Mouse (Mus musculus) midbrain, embryonic 13.5 days (tissue): ENCODE results near the gene Olfr420. TPM values are rescaled to one million over a fixed set of nuclear protein-coding genes. Genes with fewer than 3 reads are reported as not detected.

Experiments used
- ATAC-seq: fragments of 200-750 bp; cut with Nextera tagmentation; 2 replicates; pipeline ENCODE4 v1.8.0; 2017; ENCODE audit warnings: mild to moderate bottlenecking, moderate TSS enrichment, moderate library complexity
- H3K27ac ChIP-seq: fragments of 300-500 bp; sonication (generic); 2 replicates; pipeline ENCODE4 v1.5.1; 2015; ENCODE audit warnings: inconsistent platforms, mild to moderate bottlenecking, moderate library complexity
- H3K27me3 ChIP-seq: fragments of 300-500 bp; sonication (generic); 2 replicates; pipeline ENCODE4 v1.6.1; 2015; ENCODE audit warnings: mild to moderate bottlenecking, inconsistent platforms
- H3K36me3 ChIP-seq: fragments of 300-500 bp; sonication (generic); 2 replicates; pipeline ENCODE4 v1.6.1; 2015; ENCODE audit warnings: mild to moderate bottlenecking, inconsistent platforms
- H3K4me1 ChIP-seq: fragments of 300-500 bp; sonication (generic); replicated peaks from 2 replicates; pipeline ENCODE4 v1.6.1; 2015; ENCODE audit warnings: inconsistent platforms
- H3K4me2 ChIP-seq: fragments of 300-500 bp; sonication (generic); replicated peaks from 2 replicates; pipeline ENCODE4 v1.6.1; 2015; ENCODE audit warnings: moderate library complexity, mild to moderate bottlenecking, inconsistent platforms
- H3K4me3 ChIP-seq: fragments of 300-500 bp; sonication (generic); replicated peaks from 2 replicates; pipeline ENCODE4 v1.5.1; 2015; ENCODE audit warnings: mild to moderate bottlenecking, inconsistent platforms
- H3K9ac ChIP-seq: fragments of 300-500 bp; sonication (generic); replicated peaks from 2 replicates; pipeline ENCODE4 v1.6.1; 2015; ENCODE audit warnings: mild to moderate bottlenecking, inconsistent platforms
- H3K9me3 ChIP-seq: fragments of 300-500 bp; sonication (generic); 2 replicates; pipeline ENCODE4 v1.6.1; 2016; ENCODE audit warnings: mild to moderate bottlenecking, inconsistent platforms
- WGBS: fragments of 180-500 bp; shearing (Covaris S2); methylation state at CpG from one replicate; pipeline ENCODE4 v1.1.7; 2015; 5-methylcytosine and 5-hydroxymethylcytosine counted together
- polyA plus RNA-seq: library from polyadenylated mRNA; unstranded; fragments of >200 nt; fragmentation: Nextera tagmentation; extraction: Ambion mirVana; gene quantifications from 2 replicates; pipeline ENCODE4 v1.2.1, GENCODE M21; 2015

The Olfr420 gene
- polyA plus RNA-seq, result not detected in 2 replicates

DNA sequence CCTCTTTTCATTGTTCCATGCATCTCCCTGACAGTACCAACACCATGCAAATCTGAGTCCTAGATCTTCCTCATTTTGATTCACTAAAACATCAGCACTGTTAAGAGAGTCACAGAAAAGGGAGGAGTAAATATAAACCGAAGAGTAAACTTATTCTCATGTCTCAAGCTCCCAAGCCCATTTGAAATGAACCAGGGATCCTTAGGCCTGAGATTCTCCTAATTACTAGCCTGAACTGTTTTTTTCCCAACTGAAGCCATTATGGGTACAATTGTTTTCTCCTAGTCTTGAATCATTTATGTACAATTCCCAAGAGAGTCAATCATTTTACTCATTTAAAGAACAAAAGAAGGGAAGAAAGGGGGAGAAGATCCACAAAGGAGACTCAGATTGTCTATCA, at the start of gene Olfr420:
Gene Olfr420 (plus strand): TSS at position 301 of the 400 bp plus-strand sequence.
- H3K36me3 ChIP-seq, result no peaks in the 10 kb centered on the region
- no peaks in the 10 kb centered on the region for H3K4me1 ChIP-seq
- H3K27ac ChIP-seq, result no peak within 1 kb of the TSS
- H3K27me3 ChIP-seq, result no peaks in the 10 kb centered on the region
- H3K9ac ChIP-seq, result no peak within 1 kb of the TSS
- no peak within 1 kb of the TSS for H3K4me3 ChIP-seq
- ATAC-seq, result no peak
- WGBS, result 83% methylated on average over 1 of the region's 1 CpGs
- H3K4me2 ChIP-seq, result no peak within 1 kb of the TSS
- H3K9me3 ChIP-seq, result no peaks in the 10 kb centered on the region

DNA sequence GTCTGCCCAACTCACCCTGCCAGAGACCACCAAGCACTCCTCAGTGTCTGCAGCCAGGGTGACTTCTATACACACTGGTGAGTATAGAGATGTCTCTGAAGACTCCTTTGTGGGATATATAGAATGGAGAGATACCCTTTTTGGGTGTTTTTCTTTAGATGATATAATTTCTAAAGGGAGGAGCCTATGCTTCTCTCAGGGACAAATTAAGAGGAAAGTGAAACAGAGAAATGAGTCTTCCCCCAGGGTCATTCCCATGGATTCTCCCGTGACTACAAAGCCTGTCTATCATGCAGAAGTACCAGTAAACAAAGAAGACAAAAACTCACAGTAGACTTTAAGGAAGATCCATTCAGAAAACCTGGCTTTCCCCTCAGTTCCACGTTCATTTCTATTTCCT, 34.4 kb upstream of the Olfr420 start, which contains the start of gene Olfr231:
Gene Olfr231 (minus strand): TSS at position 101 of the 400 bp plus-strand sequence.
- H3K9ac ChIP-seq, result no peak within 1 kb of the TSS
- H3K4me2 ChIP-seq, result no peak within 1 kb of the TSS
- no peaks in the 10 kb centered on the region for H3K27me3 ChIP-seq
- no peaks in the 10 kb centered on the region for H3K36me3 ChIP-seq
- 55% methylated on average over 2 of the region's 2 CpGs for WGBS
- H3K9me3 ChIP-seq, result no peaks in the 10 kb centered on the region
- no peak within 1 kb of the TSS for H3K27ac ChIP-seq
- ATAC-seq, result no peak
- H3K4me1 ChIP-seq, result no peaks in the 10 kb centered on the region
- H3K4me3 ChIP-seq, result no peak within 1 kb of the TSS

DNA sequence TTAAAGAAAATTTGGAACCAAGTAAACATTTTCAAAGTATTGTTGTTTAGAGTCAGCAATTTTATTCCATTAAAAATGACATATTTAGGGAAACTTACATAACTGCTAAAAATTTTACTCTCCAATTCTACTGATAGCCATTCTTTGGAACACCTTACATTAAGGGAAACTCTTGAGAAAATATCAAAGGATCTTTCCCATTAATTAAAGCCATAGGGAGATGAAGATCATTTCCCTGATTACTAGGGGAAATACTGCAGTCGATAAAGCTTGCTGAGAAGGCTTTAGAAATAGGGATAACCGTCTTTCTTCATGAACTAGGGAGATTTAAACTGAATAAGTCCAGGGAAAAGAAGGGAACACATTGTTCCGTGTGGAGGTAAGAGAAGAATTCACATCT, 24.2 kb upstream of the Olfr420 start, which contains the start of gene Olfr424:
Gene Olfr424 (plus strand): TSS at position 301 of the 400 bp plus-strand sequence.
- H3K9me3 ChIP-seq, result no peaks in the 10 kb centered on the region
- no peak within 1 kb of the TSS for H3K9ac ChIP-seq
- no peaks in the 10 kb centered on the region for H3K4me1 ChIP-seq
- H3K36me3 ChIP-seq, result no peaks in the 10 kb centered on the region
- H3K4me2 ChIP-seq, result no peak within 1 kb of the TSS
- no peak within 1 kb of the TSS for H3K4me3 ChIP-seq
- no peak for ATAC-seq
- H3K27me3 ChIP-seq, result no peaks in the 10 kb centered on the region
- H3K27ac ChIP-seq, result no peak within 1 kb of the TSS
- WGBS, result 76% methylated on average over 3 of the region's 3 CpGs

DNA sequence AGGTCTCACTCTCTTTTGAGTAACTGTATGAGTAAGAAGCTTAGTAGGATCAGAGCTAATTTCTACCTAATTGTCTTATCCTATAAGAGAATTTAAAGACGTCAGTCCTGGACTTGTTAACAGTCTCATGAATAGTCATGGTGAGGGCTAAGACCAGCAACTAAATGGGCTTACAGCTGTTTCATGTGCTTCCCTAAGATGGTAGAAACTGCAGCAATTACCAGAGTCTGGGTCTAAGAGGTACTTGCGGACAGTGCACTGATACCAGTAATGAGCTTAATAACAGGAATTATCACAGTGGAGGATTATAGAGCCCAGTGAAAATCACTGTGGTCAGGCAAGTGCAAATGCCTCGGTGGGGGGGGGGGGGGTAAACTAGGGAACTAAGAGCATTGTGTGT, 23.4 kb upstream of the Olfr420 start:
- H3K9me3 ChIP-seq, result no peaks in the 10 kb centered on the region
- no peaks in the 10 kb centered on the region for H3K4me1 ChIP-seq
- no peak overlapping the region for H3K9ac ChIP-seq
- H3K4me2 ChIP-seq, result no peak overlapping the region
- no peak overlapping the region for H3K27ac ChIP-seq
- H3K27me3 ChIP-seq, result no peaks in the 10 kb centered on the region
- no peak overlapping the region for H3K4me3 ChIP-seq
- 0 out of 2 replicates have a peak, but pooled peaks have one; percentile 17 for ATAC-seq
- no peaks in the 10 kb centered on the region for H3K36me3 ChIP-seq
- WGBS, result 45% methylated on average over 3 of the region's 3 CpGs

DNA sequence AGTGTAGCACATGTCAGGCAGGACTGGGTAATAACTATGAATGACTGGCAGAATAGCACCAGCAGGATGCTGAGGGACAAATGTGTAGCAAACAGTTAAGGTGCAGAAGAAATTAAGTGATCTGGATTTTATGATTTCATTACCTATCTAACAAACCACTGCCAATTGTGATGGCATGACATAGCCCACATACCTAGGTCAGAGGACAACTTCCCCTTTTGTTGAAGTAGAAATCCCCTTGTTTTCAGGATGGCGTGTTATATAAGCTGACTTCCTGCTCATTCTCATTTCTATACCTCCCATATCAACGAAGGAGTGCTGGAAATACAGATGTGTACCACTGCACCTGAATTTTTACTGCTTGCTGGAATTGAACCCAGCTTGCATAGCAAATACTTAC, 14.0 kb upstream of the Olfr420 start:
- H3K9ac ChIP-seq, result no peak overlapping the region
- H3K4me1 ChIP-seq, result no peaks in the 10 kb centered on the region
- no peaks in the 10 kb centered on the region for H3K27me3 ChIP-seq
- H3K36me3 ChIP-seq, result no peaks in the 10 kb centered on the region
- H3K4me3 ChIP-seq, result no peak overlapping the region
- H3K4me2 ChIP-seq, result no peak overlapping the region
- ATAC-seq, result no peak
- 63% methylated on average over 2 of the region's 2 CpGs for WGBS
- H3K27ac ChIP-seq, result no peak overlapping the region
- no peaks in the 10 kb centered on the region for H3K9me3 ChIP-seq

DNA sequence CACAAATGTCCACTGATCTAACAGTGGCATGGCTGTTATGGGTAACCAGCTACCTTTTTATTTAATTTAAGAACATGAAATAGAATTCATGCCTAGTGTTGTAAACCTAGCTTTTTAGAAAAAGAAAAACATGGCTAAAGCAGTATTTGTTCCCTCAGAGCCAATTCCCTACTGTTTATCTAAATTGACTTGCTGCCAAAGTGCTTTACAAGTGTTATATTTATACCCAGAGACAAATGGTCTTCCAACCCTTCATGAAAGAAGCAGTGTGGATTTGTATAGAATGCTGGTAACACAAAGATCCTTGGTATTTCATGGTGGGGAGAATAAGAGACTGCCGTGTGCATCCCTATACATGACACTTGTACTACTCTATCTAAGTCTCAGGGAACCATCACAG, 8.7 kb upstream of the Olfr420 start:
- 86% methylated on average over 1 of the region's 1 CpGs for WGBS
- Histone ChIP-seq H3K36me3 (no peaks in the 10 kb centered on the region), H3K4me2 (no peak overlapping the region)

DNA sequence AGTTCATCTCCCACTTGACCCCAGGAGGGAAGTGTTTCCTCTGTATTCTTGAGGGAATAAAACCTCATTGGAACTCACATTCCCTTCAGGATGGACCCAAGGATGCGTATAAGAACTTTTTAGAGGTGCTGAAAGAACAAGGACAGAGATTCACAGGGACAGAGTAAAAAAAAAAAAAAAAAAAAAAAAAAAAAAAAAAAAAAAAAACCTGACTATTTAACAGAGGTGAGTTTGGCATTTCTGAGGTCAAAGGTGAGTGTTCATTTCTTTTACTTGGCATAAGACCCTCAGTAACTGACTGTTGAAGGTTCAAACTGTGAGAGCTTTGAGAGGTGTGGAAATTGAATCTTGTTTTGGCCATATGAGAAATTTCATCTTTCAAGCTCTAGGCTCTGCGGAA, 6.1 kb upstream of the Olfr420 start:
- Histone ChIP-seq H3K4me3 (no peak overlapping the region), H3K4me2 (no peak overlapping the region), H3K27me3 (no peaks in the 10 kb centered on the region), H3K9ac (no peak overlapping the region), H3K36me3 (no peaks in the 10 kb centered on the region), H3K9me3 (no peaks in the 10 kb centered on the region), H3K4me1 (0 out of 2 replicates have a peak, but pooled peaks cover 3% of the 10 kb centered on the region), H3K27ac (no peak overlapping the region)
- 81% methylated on average over 2 of the region's 2 CpGs for WGBS
- no peak for ATAC-seq

More for the DNA sequence above, 8.7 kb upstream of the Olfr420 start:
- Histone ChIP-seq H3K27ac (no peak overlapping the region), H3K9ac (no peak overlapping the region), H3K4me3 (no peak overlapping the region), H3K27me3 (no peaks in the 10 kb centered on the region), H3K4me1 (0 out of 2 replicates have a peak, but pooled peaks cover 3% of the 10 kb centered on the region), H3K9me3 (no peaks in the 10 kb centered on the region)
- ATAC-seq, result no peak

DNA sequence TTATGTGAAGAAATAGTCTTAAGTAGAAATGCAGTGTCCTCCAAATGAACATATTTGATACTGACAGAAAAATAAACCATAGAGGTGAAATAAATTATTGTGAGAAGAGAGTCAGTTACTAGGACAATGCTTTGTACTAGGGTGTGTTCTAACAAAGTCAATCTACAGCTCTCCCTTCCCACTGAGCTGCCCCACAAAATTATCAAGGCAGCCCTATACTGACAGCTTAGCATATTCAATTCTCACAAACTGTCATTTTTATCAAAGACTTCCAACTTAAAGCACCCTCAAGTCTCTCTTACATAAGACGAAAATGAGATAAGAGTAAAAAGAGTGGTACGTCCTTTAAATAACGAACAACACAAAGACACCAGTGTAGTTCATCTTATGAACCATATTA, 2.2 kb downstream of the Olfr420 start:
- Histone ChIP-seq H3K4me2 (no peak overlapping the region), H3K27ac (no peak overlapping the region), H3K9me3 (no peaks in the 10 kb centered on the region), H3K4me3 (no peak overlapping the region), H3K4me1 (no peaks in the 10 kb centered on the region), H3K9ac (no peak overlapping the region), H3K27me3 (no peaks in the 10 kb centered on the region), H3K36me3 (no peaks in the 10 kb centered on the region)
- no peak for ATAC-seq
- WGBS, result 94% methylated on average over 3 of the region's 3 CpGs

DNA sequence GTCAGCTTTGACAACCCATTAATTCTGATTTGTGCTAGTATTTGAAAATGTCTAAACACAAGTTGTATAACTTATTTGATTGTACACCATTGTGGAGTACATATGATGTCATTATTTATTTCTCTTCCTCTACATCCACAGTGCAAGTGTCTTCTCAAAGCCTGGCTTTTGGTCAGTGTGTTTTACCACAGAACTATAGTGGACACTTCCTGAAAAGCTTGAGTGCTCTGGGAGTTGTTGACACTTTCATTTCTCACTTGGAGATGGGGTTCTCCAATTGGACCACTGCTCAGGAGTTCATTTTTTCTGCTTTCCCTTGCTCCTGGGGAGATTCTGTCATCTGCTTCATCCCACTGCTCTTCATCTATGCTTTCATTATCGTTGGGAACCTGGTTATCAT, 3.1 kb downstream of the Olfr420 start:
- Histone ChIP-seq H3K27ac (no peak overlapping the region), H3K36me3 (no peaks in the 10 kb centered on the region), H3K9me3 (no peaks in the 10 kb centered on the region), H3K9ac (no peak overlapping the region), H3K4me3 (no peak overlapping the region), H3K4me1 (no peaks in the 10 kb centered on the region), H3K27me3 (no peaks in the 10 kb centered on the region), H3K4me2 (no peak overlapping the region)
- ATAC-seq, result no peak
- 85% methylated on average over 1 of the region's 1 CpGs for WGBS

DNA sequence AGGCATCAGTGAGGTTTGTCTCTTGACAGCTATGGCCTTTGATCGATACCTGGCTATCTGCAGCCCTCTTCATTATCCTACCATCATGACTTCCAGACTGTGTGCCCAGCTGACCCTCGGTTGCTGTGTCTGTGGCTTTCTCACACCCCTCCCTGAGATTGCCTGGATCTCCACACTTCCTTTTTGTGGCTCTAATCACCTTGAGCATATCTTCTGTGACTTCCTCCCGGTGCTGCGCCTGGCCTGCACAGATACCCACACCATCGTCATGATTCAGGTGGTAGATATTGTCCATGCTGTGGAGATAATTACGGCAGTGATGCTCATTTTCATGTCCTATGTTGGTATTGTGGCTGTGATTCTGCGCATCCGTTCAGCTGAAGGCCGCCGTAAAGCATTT, 3.7 kb downstream of the Olfr420 start:
- Histone ChIP-seq H3K27me3 (no peaks in the 10 kb centered on the region), H3K36me3 (no peaks in the 10 kb centered on the region), H3K4me2 (no peak overlapping the region), H3K27ac (no peak overlapping the region), H3K9ac (no peak overlapping the region), H3K4me1 (no peaks in the 10 kb centered on the region), H3K4me3 (no peak overlapping the region), H3K9me3 (no peaks in the 10 kb centered on the region)
- 93% methylated on average over 10 of the region's 10 CpGs for WGBS
- ATAC-seq, result no peak

DNA sequence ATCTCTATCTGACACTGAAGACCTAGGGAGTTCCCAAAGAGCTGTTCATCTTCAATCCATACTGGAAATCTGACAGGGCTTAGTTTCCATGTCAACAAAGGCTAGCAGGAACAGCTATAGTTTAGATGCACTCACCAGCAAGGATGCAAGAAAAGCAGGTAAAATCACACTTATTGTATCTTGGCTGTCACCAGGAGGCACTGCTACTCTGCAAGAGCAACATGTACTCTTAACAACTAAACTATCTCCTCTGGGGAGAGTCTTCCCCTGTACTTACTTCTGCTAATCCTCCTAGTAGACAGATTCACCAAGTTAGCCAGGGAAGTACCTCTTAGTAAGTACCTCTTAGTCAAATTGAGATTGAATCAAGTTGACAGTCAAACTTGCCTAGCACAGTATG, 13.6 kb downstream of the Olfr420 start:
- Histone ChIP-seq H3K36me3 (no peaks in the 10 kb centered on the region), H3K27me3 (no peaks in the 10 kb centered on the region), H3K9ac (no peak overlapping the region), H3K9me3 (no peaks in the 10 kb centered on the region), H3K4me2 (no peak overlapping the region), H3K4me1 (no peaks in the 10 kb centered on the region), H3K27ac (no peak overlapping the region), H3K4me3 (no peak overlapping the region)
- no peak for ATAC-seq

DNA sequence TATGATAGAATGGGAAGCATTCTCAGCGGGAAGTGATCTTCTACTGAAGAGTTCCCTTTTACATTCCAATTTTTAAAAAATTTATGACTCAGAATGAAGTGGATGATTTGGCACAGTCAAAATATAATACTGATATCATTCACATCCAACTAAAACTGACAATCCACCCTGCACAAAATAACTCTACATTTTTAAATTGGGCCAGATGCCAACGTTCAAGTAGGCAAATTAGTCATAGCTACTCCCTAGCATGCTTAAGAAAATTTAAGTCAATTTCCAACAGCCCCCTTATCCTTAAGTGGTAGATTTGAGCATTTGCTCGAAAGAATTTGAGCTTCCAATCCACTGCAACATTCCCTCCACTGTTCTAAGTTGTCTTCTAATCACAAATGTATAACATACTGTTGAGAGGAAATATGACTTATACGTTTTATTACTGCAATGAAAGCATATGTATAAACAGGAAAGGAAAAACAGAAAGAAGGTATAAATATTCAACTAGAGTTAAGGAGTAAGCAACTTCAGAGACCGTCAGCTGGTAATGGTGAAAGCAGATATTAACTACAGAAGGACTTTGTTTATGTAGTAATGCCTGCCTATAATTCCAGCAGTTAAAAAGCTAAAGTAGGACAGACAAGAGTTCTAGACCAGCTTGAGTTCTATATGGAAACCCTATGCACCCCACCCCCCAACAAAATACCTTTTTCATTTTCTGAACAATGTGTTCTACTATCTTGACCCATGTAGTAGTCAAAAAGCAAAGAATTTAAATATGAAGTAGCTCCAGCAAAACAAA, 15.5 kb downstream of the Olfr420 start:
- H3K4me2 ChIP-seq, result no peak overlapping the region
- H3K36me3 ChIP-seq, result no peaks in the 10 kb centered on the region
- H3K9me3 ChIP-seq, result no peaks in the 10 kb centered on the region
- H3K9ac ChIP-seq, result no peak overlapping the region
- H3K4me1 ChIP-seq, result no peaks in the 10 kb centered on the region
- no peak overlapping the region for H3K27ac ChIP-seq
- H3K27me3 ChIP-seq, result no peaks in the 10 kb centered on the region
- WGBS, result 88% methylated on average over 5 of the region's 5 CpGs
- no peak for ATAC-seq
- H3K4me3 ChIP-seq, result no peak overlapping the region

DNA sequence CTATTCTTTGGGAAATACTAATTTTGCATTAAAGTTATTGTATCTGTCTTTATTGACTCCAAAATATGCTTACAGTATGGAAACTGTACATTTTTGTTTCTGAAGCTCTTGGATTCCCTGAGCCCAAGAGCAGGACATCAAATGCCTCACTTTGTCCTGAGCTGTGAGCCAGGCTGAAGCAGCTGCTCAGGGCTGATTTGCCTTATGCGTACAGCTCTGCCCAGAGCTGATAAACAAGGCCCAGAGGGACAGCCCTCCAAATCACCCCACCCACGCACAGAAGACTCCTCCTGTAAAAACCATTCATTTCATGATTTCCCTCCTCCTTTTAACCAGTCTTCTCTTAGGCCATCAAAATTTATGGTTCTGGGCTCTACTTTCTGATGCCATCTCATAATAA, 16.1 kb downstream of the Olfr420 start:
- H3K36me3 ChIP-seq, result no peaks in the 10 kb centered on the region
- no peak overlapping the region for H3K9ac ChIP-seq
- H3K27ac ChIP-seq, result no peak overlapping the region
- H3K27me3 ChIP-seq, result no peaks in the 10 kb centered on the region
- no peak for ATAC-seq
- WGBS, result 62% methylated on average over 2 of the region's 2 CpGs
- H3K4me1 ChIP-seq, result no peaks in the 10 kb centered on the region
- no peak overlapping the region for H3K4me3 ChIP-seq
- H3K9me3 ChIP-seq, result no peaks in the 10 kb centered on the region
- no peak overlapping the region for H3K4me2 ChIP-seq
